Mouse (Mus musculus) spleen, adult 2 months (tissue): ENCODE data around the gene Lonp1. TPM values are rescaled to one million over a fixed set of nuclear protein-coding genes. Genes with fewer than 3 reads are reported as not detected.

Experiments used
- DNase-seq, 2 experiments: peaks; one replicate each; pipeline versions ENCODE4 v3.0.0 to v3.0.0-alpha.2; 2012 to 2021; ENCODE audit warnings: low spot score in 2 of 2, low read depth in 1 of 2
- H3K27ac ChIP-seq: fragments of 200-500 bp; 2 replicates; pipeline ENCODE4 v1.5.1; 2012; ENCODE audit warnings: low read length, inconsistent platforms; ENCODE audit not compliant: insufficient read depth
- H3K27me3 ChIP-seq: fragments of 200-500 bp; 2 replicates; pipeline ENCODE4 v1.6.1; 2012; ENCODE audit warnings: mild to moderate bottlenecking, moderate library complexity, low read length, inconsistent platforms; ENCODE audit not compliant: control insufficient read depth, insufficient read depth
- H3K36me3 ChIP-seq: fragments of 200-500 bp; 2 replicates; pipeline ENCODE4 v1.6.1; 2012; ENCODE audit warnings: mild to moderate bottlenecking, low read length, inconsistent platforms; ENCODE audit not compliant: control insufficient read depth, insufficient read depth
- H3K4me1 ChIP-seq: fragments of 200-500 bp; 2 replicates; pipeline ENCODE4 v1.6.1; 2011; ENCODE audit warnings: inconsistent platforms; ENCODE audit not compliant: control insufficient read depth, insufficient read depth, insufficient read length
- H3K4me3 ChIP-seq: fragments of 200-500 bp; 2 replicates; pipeline ENCODE4 v1.5.1; 2011; ENCODE audit warnings: mild to moderate bottlenecking, inconsistent platforms; ENCODE audit not compliant: insufficient read depth, insufficient read length; ENCODE audit errors: extremely low read depth
- CTCF ChIP-seq: fragments of 200-500 bp; IDR thresholded peaks from 2 replicates; pipeline ENCODE4 v1.5.1; 2011; ENCODE audit warnings: mild to moderate bottlenecking, inconsistent platforms; ENCODE audit not compliant: insufficient read depth, insufficient read length, insufficient replicate concordance; ENCODE audit errors: extremely low read depth
- POLR2A ChIP-seq: fragments of 200-500 bp; IDR thresholded peaks from 2 replicates; pipeline ENCODE4 v1.6.1; 2011; ENCODE audit warnings: low read depth, low read length, inconsistent platforms
- WGBS: fragments of 180-500 bp; shearing (Covaris S2); methylation state at CpG from one replicate; pipeline ENCODE4 v1.1.7; 2018; 5-methylcytosine and 5-hydroxymethylcytosine counted together
- polyA plus RNA-seq: library from polyadenylated mRNA; depleted of rRNA; stranded (reverse); fragments of >200 nt; gene quantifications from 2 replicates; pipeline ENCODE4 v1.2.3, GENCODE M21; 2012

The Lonp1 gene
- polyA plus RNA-seq, 1 experiment: 35.2 TPM

GRCm38 (mm10) chr17:56607521-56608062, 19.1 kb downstream of the Lonp1 start:
- no peak overlapping the region for H3K4me3 ChIP-seq

GRCm38 (mm10) chr17:56605431-56605830, 21.3 kb downstream of the Lonp1 start:
- WGBS: 90% methylated on average over 9 of the region's 9 CpGs
- H3K4me3 ChIP-seq: no peak overlapping the region

More at GRCm38 (mm10) chr17:56607521-56608062, 19.1 kb downstream of the Lonp1 start:
- Histone ChIP-seq H3K27ac (no peak overlapping the region), H3K36me3 (peaks cover 38% of the 10 kb centered on the region), H3K27me3 (no peaks in the 10 kb centered on the region), H3K4me1 (peaks cover 7% of the 10 kb centered on the region; the same call in 1 of the 2 replicates)
- 95% methylated on average over 3 of the region's 3 CpGs for WGBS
- DNase-seq: no peak
- TF ChIP-seq POLR2A: no peak

GRCm38 (mm10) chr17:56604422-56604821, 22.3 kb downstream of the Lonp1 start:
- 92% methylated on average over 3 of the region's 3 CpGs for WGBS
- Histone ChIP-seq H3K4me3 (no peak overlapping the region), H3K27ac (no peak overlapping the region), H3K36me3 (peaks cover 59% of the 10 kb centered on the region), H3K27me3 (no peaks in the 10 kb centered on the region), H3K4me1 (peaks cover 2% of the 10 kb centered on the region; the same call in 1 of the 2 replicates)
- no peak for TF ChIP-seq CTCF
- TF ChIP-seq POLR2A: no peak
- DNase-seq: no peak

More at GRCm38 (mm10) chr17:56605431-56605830, 21.3 kb downstream of the Lonp1 start:
- no peak for DNase-seq
- no peaks in the 10 kb centered on the region for H3K27me3 ChIP-seq
- TF ChIP-seq POLR2A (no peak), CTCF (no peak)
- peaks cover 7% of the 10 kb centered on the region; the same call in 1 of the 2 replicates for H3K4me1 ChIP-seq
- peaks cover 52% of the 10 kb centered on the region for H3K36me3 ChIP-seq
- H3K27ac ChIP-seq: no peak overlapping the region

GRCm38 (mm10) chr17:56604070-56604380, 22.7 kb downstream of the Lonp1 start:
- peaks cover 61% of the 10 kb centered on the region for H3K36me3 ChIP-seq
- no peaks in the 10 kb centered on the region for H3K27me3 ChIP-seq
- WGBS: 96% methylated on average over 9 of the region's 9 CpGs
- peaks cover 2% of the 10 kb centered on the region; the same call in 1 of the 2 replicates for H3K4me1 ChIP-seq
- TF ChIP-seq POLR2A (no peak), CTCF (no peak)
- DNase-seq: no peak
- no peak overlapping the region for H3K27ac ChIP-seq
- no peak overlapping the region for H3K4me3 ChIP-seq

GRCm38 (mm10) chr17:56603186-56604069, 23.3 kb downstream of the Lonp1 start:
- Histone ChIP-seq H3K27me3 (no peaks in the 10 kb centered on the region), H3K4me3 (no peak overlapping the region), H3K36me3 (peaks cover 61% of the 10 kb centered on the region), H3K4me1 (no peaks in the 10 kb centered on the region), H3K27ac (no peak overlapping the region)
- no peak for DNase-seq
- TF ChIP-seq CTCF (no peak), POLR2A (no peak)
- WGBS: 97% methylated on average over 28 of the region's 28 CpGs

GRCm38 (mm10) chr17:56593527-56594271, 33.0 kb downstream of the Lonp1 start:
- H3K27me3 ChIP-seq: no peaks in the 10 kb centered on the region
- TF ChIP-seq CTCF: no peak
- TF ChIP-seq POLR2A: no peak
- no peak for DNase-seq
- H3K36me3 ChIP-seq: peaks cover 54% of the 10 kb centered on the region
- no peaks in the 10 kb centered on the region for H3K4me1 ChIP-seq
- H3K27ac ChIP-seq: no peak overlapping the region
- WGBS: 91% methylated on average over 8 of the region's 8 CpGs
- no peak overlapping the region for H3K4me3 ChIP-seq
